Mouse (Mus musculus): Measurements from ENCODE around the gene Tex38.

DNA sequence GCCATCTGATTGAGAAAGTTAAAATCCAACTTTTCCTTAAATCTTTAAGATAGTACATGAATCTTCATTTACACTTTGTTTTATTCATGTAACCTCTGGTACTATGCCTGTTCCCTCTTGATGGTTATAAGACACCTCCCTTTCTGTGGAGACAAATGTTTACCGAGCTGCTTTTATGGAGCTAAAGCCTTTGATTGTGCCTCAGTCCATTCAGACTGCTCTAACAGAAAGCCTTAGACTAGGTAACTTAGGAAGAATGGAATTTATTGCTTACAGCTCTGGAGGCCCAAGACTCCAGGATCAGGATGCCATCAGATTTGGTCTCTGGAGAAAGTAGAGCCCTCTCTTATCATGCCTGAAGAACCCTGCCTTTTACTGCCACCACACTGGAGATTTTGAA, 32.6 kb downstream of the Tex38 start:
- TF ChIP-seq CTCF (IDR thresholded peaks at IDR 0.05; ENCODE audit: insufficient read depth, low read depth, low read length) (no peak), POLR2A (IDR thresholded peaks at IDR 0.05; ENCODE audit: insufficient read depth, low read depth, low read length) (no peak)

Data from olfactory bulb, adult 2 months (tissue).